Mouse (Mus musculus) CH12.LX (cell line): ENCODE results near the gene Dnal4. TPM values are rescaled to one million over a fixed set of nuclear protein-coding genes. Genes with fewer than 3 reads are reported as not detected.

ENCODE experiments used
- DNase-seq: peaks from one replicate; pipeline ENCODE4 v3.0.0-alpha.2; 2013; ENCODE audit errors: extremely low read depth
- H3K27ac ChIP-seq: 2 replicates; pipeline ENCODE4 v1.5.1; 2012; ENCODE audit warnings: low read depth, mild to moderate bottlenecking, control low read depth, moderate library complexity; ENCODE audit not compliant: insufficient read depth
- H3K27me3 ChIP-seq: replicated peaks from 2 replicates; pipeline ENCODE3; 2012; ENCODE audit warnings: inconsistent platforms
- H3K36me3 ChIP-seq, 2 experiments: replicated peaks in 1 of 2; 2 replicates each; pipeline versions ENCODE3 to v1.6.1; 2012; ENCODE audit warnings: inconsistent platforms in 1 of 2, low read length in 1 of 2, mild to moderate bottlenecking in 1 of 2, mixed read lengths in 1 of 2, moderate library complexity in 1 of 2; ENCODE audit not compliant: control insufficient read depth in 1 of 2, insufficient read depth in 1 of 2
- H3K4me1 ChIP-seq, 2 experiments: 2 replicates each; pipeline ENCODE4 v1.6.1; 2012; ENCODE audit warnings: inconsistent platforms in 1 of 2, moderate library complexity in 1 of 2; ENCODE audit not compliant: insufficient read depth in 2 of 2, control insufficient read depth in 1 of 2
- H3K4me2 ChIP-seq: 2 replicates; pipeline ENCODE4 v1.6.1; 2012; ENCODE audit warnings: low read depth, mild to moderate bottlenecking, control low read depth; ENCODE audit not compliant: poor library complexity, insufficient read depth, severe bottlenecking
- H3K4me3 ChIP-seq, 3 experiments: fragments of 150-350 bp in 1 of 3; sonication (generic) in 1 of 3; replicated peaks in 1 of 3; 2 replicates each; pipeline versions ENCODE3 to v1.5.1; 2011 to 2012; ENCODE audit warnings: low read depth in 2 of 3, low read length in 2 of 3, mild to moderate bottlenecking in 2 of 3, moderate library complexity in 2 of 3, control low read depth in 1 of 3, improper control_type of control experiment in 1 of 3, inconsistent platforms in 1 of 3, mixed read lengths in 1 of 3; ENCODE audit not compliant: poor library complexity in 1 of 3
- H3K79me2 ChIP-seq: replicated peaks from 2 replicates; pipeline ENCODE4 v1.6.1; 2012; ENCODE audit warnings: mild to moderate bottlenecking, moderate library complexity; ENCODE audit not compliant: control insufficient read depth, poor library complexity, insufficient read depth, severe bottlenecking; ENCODE audit errors: extremely low read depth
- H3K9ac ChIP-seq: 2 replicates; pipeline ENCODE4 v1.6.1; 2012; ENCODE audit warnings: low read depth, mild to moderate bottlenecking, control low read depth, moderate library complexity; ENCODE audit not compliant: insufficient read depth
- H3K9me3 ChIP-seq: replicated peaks from 2 replicates; pipeline ENCODE3; 2012; ENCODE audit warnings: low read length, inconsistent platforms, mixed read lengths
- BHLHE40 ChIP-seq: IDR thresholded peaks from 2 replicates; pipeline ENCODE4 v1.6.1; 2011; ENCODE audit warnings: mild to moderate bottlenecking, low read depth, low read length, improper control_type of control experiment
- CHD1 ChIP-seq: IDR thresholded peaks from 2 replicates; pipeline ENCODE4 v1.6.1; 2012; ENCODE audit warnings: low read depth, low read length, improper control_type of control experiment, inconsistent platforms
- CHD2 ChIP-seq: IDR thresholded peaks from 2 replicates; pipeline ENCODE4 v1.6.1; 2011; ENCODE audit warnings: low read length, improper control_type of control experiment
- ELF1 ChIP-seq: IDR thresholded peaks from 2 replicates; pipeline ENCODE4 v1.6.1; 2014; ENCODE audit warnings: low read depth, mild to moderate bottlenecking, inconsistent platforms, low read length, improper control_type of control experiment
- IRF4 ChIP-seq: IDR thresholded peaks from 2 replicates; pipeline ENCODE4 v1.6.1; 2014; ENCODE audit warnings: low read depth, mild to moderate bottlenecking, inconsistent platforms, low read length, improper control_type of control experiment
- JUN ChIP-seq: IDR thresholded peaks from 2 replicates; pipeline ENCODE4 v1.6.1; 2011; ENCODE audit warnings: low read depth, mild to moderate bottlenecking, low read length, improper control_type of control experiment, moderate library complexity; ENCODE audit not compliant: insufficient read depth
- KAT2A ChIP-seq: IDR thresholded peaks from 2 replicates; pipeline ENCODE4 v1.6.1; 2012; ENCODE audit warnings: low read length, improper control_type of control experiment, inconsistent platforms; ENCODE audit not compliant: insufficient replicate concordance
- MAX ChIP-seq: IDR thresholded peaks from 2 replicates; pipeline ENCODE4 v1.6.1; 2011; ENCODE audit warnings: low read length, improper control_type of control experiment
- NRF1 ChIP-seq: IDR thresholded peaks from 2 replicates; pipeline ENCODE4 v1.6.1; 2014; ENCODE audit warnings: low read depth, mild to moderate bottlenecking, inconsistent platforms, low read length, improper control_type of control experiment, moderate library complexity
- PAX5 ChIP-seq: IDR thresholded peaks from 2 replicates; pipeline ENCODE4 v1.6.1; 2012; ENCODE audit warnings: low read length, inconsistent platforms, mixed read lengths
- RAD21 ChIP-seq: IDR thresholded peaks from 2 replicates; pipeline ENCODE4 v1.6.1; 2011; ENCODE audit warnings: low read depth, mild to moderate bottlenecking, low read length, improper control_type of control experiment, moderate library complexity
- RCOR1 ChIP-seq: conservative IDR thresholded peaks from 2 replicates; pipeline ENCODE4 v1.6.1; 2012; ENCODE audit warnings: low read depth, mild to moderate bottlenecking, inconsistent platforms, low read length, improper control_type of control experiment
- SMC3 ChIP-seq: IDR thresholded peaks from 2 replicates; pipeline ENCODE4 v1.6.1; 2011; ENCODE audit warnings: low read depth, low read length, improper control_type of control experiment
- TBP ChIP-seq: conservative IDR thresholded peaks from 2 replicates; pipeline ENCODE4 v1.6.1; 2011; ENCODE audit warnings: low read depth, low read length, improper control_type of control experiment
- TCF12 ChIP-seq: IDR thresholded peaks from 2 replicates; pipeline ENCODE4 v1.6.1; 2014; ENCODE audit warnings: low read depth, mild to moderate bottlenecking, inconsistent platforms, low read length, improper control_type of control experiment
- UBTF ChIP-seq: IDR thresholded peaks from 2 replicates; pipeline ENCODE4 v1.6.1; 2012; ENCODE audit warnings: low read depth, mild to moderate bottlenecking, inconsistent platforms, low read length, improper control_type of control experiment, moderate library complexity
- USF1 ChIP-seq: IDR thresholded peaks from 2 replicates; pipeline ENCODE4 v1.6.1; 2014; ENCODE audit warnings: low read depth, mild to moderate bottlenecking, inconsistent platforms, low read length, improper control_type of control experiment
- ZNF384 ChIP-seq: IDR thresholded peaks from 2 replicates; pipeline ENCODE4 v1.6.1; 2012; ENCODE audit warnings: low read depth, low read length, improper control_type of control experiment, inconsistent platforms
- dilution Hi-C: fragments of 300-500 bp; cut with MboI; formaldehyde crosslinking; loops from 2 replicates; pipeline ENCODE4 v1.14.3; 2020; ENCODE audit warnings: low sequenced_read_pairs; ENCODE audit not compliant: extremely low pct_unique_long_range_greater_than_20kb, extremely low pct_ligation_motif_present
- in situ Hi-C: fragments of 300-500 bp; cut with MboI; formaldehyde crosslinking; loops from 3 replicates; pipeline ENCODE4 v1.14.3; 2019; ENCODE audit warnings: low sequenced_read_pairs, low pct_ligation_motif_present, low pct_unique_long_range_greater_than_20kb, mixed read lengths
- polyA plus RNA-seq: library from polyadenylated mRNA; unstranded; fragments of >175 nt; gene quantifications from 2 replicates; pipeline ENCODE4 v1.2.1, GENCODE M21; 2012; ENCODE audit warnings: low read depth; ENCODE audit not compliant: insufficient read length
- total RNA-seq, 2 experiments: library from RNA; depleted of rRNA; stranded (reverse); fragments of 300-350 nt in 1 of 2; fragments of >200 nt in 1 of 2; gene quantifications; 2 replicates each; pipeline ENCODE4 v1.2.3; 2012 to 2014

Dnal4 gene
- total and polyA plus RNA-seq, 3 experiments: 11.7 to 20.9 (median 18.5) TPM

- H3K27ac ChIP-seq: no peak overlapping the region
- in situ Hi-C loops: no loop called here
Measured at GRCm38 (mm10) chr15:79798591-79798990, 20.9 kb upstream of the Dnal4 start.

GRCm38 (mm10) chr15:79797680-79798079 lies 20.0 kb upstream of the Dnal4 start:
- Histone ChIP-seq H3K27ac (no peak overlapping the region), H3K36me3 (no peaks in the 10 kb centered on the region), H3K4me2 (no peak overlapping the region), H3K4me1 (peaks cover 0 to 3% of the 10 kb centered on the region in 2 experiments; a peak in 1 of 4 replicates), H3K4me3 (no peak overlapping the region), H3K9ac (no peak overlapping the region), H3K27me3 (peaks cover 80% of the 10 kb centered on the region), H3K79me2 (no peaks in the 10 kb centered on the region), H3K9me3 (no peaks in the 10 kb centered on the region)
- TF ChIP-seq ELF1 (no peak), RAD21 (no peak), UBTF (no peak), IRF4 (no peak), TCF12 (no peak), JUN (no peak), TBP (no peak), CHD2 (no peak)
- in situ Hi-C loops (no loop called here), dilution Hi-C loops (no loop called here)
- no peak for DNase-seq

More at GRCm38 (mm10) chr15:79798591-79798990, 20.9 kb upstream of the Dnal4 start:
- H3K36me3 ChIP-seq: no peaks in the 10 kb centered on the region
- H3K9ac ChIP-seq: no peak overlapping the region
- H3K4me2 ChIP-seq: no peak overlapping the region
- TF ChIP-seq KAT2A (no peak), RCOR1 (no peak), IRF4 (no peak), MAX (no peak), USF1 (no peak), CHD1 (no peak), NRF1 (no peak), TCF12 (no peak), PAX5 (no peak), BHLHE40 (no peak), SMC3 (no peak), UBTF (no peak), ZNF384 (no peak)
- TF ChIP-seq, all 38 proteins: peak for 0
- Histone ChIP-seq H3K9me3 (peaks cover 3% of the 10 kb centered on the region), H3K4me1 (0 out of 4 replicates have a peak, but pooled peaks cover 0 to under 1% of the 10 kb centered on the region in 2 experiments), H3K4me3 (no peak overlapping the region), H3K79me2 (no peaks in the 10 kb centered on the region), H3K27me3 (peaks cover 85% of the 10 kb centered on the region)
- DNase-seq: no peak
- dilution Hi-C loops: no loop called here
